Mouse (Mus musculus) MEL (cell line): Measurements from ENCODE around the gene Ly6c2.
"Not testable (repeated sequence)": the region's sequence is repeated elsewhere in the genome, so short reads cannot be mapped to it uniquely, and the experiment has no call there.

Experiments used
- CTCF ChIP-seq, 3 experiments: IDR thresholded peaks in 2 of 3; conservative IDR thresholded peaks in 1 of 3; 2 replicates each; pipeline ENCODE4 v1.5.1; 2011 to 2012; ENCODE audit warnings: low read length in 3 of 3, low read depth in 2 of 3, mild to moderate bottlenecking in 2 of 3, improper control_type of control experiment in 1 of 3, inconsistent platforms in 1 of 3, mixed read lengths in 1 of 3, moderate library complexity in 1 of 3; ENCODE audit not compliant: control insufficient read depth in 1 of 3, insufficient read depth in 1 of 3, poor library complexity in 1 of 3, severe bottlenecking in 1 of 3
- EP300 ChIP-seq, 2 experiments: IDR thresholded peaks; 2 replicates each; pipeline ENCODE4 v1.6.1; 2011; ENCODE audit warnings: improper control_type of control experiment in 2 of 2, low read length in 2 of 2, low read depth in 1 of 2, mild to moderate bottlenecking in 1 of 2
- HCFC1 ChIP-seq: IDR thresholded peaks from 2 replicates; pipeline ENCODE4 v1.6.1; 2012; ENCODE audit warnings: low read depth, mild to moderate bottlenecking, inconsistent platforms, low read length, improper control_type of control experiment, moderate library complexity
- MAX ChIP-seq: IDR thresholded peaks from 2 replicates; pipeline ENCODE4 v1.6.1; 2011; ENCODE audit warnings: low read length, improper control_type of control experiment
- MAZ ChIP-seq: IDR thresholded peaks from 2 replicates; pipeline ENCODE4 v1.6.1; 2012; ENCODE audit warnings: low read depth, mild to moderate bottlenecking, inconsistent platforms, low read length, improper control_type of control experiment
- NRF1 ChIP-seq: IDR thresholded peaks from 2 replicates; pipeline ENCODE4 v1.6.1; 2014; ENCODE audit warnings: low read depth, mild to moderate bottlenecking, inconsistent platforms, low read length, improper control_type of control experiment, moderate library complexity; ENCODE audit not compliant: poor library complexity, insufficient read depth, severe bottlenecking
- POLR2A ChIP-seq, 2 experiments: IDR thresholded peaks; 2 replicates each; pipeline ENCODE4 v1.6.1; 2011 to 2012; ENCODE audit warnings: low read length in 2 of 2, mild to moderate bottlenecking in 2 of 2, control low read depth in 1 of 2, improper control_type of control experiment in 1 of 2, low read depth in 1 of 2, moderate library complexity in 1 of 2; ENCODE audit not compliant: control insufficient read depth in 1 of 2, insufficient read depth in 1 of 2, poor library complexity in 1 of 2
- USF2 ChIP-seq, 2 experiments: IDR thresholded peaks; 2 replicates each; pipeline ENCODE4 v1.6.1; 2011 to 2012; ENCODE audit warnings: improper control_type of control experiment in 2 of 2, low read length in 2 of 2, borderline replicate concordance in 1 of 2, inconsistent platforms in 1 of 2, low read depth in 1 of 2, mild to moderate bottlenecking in 1 of 2; ENCODE audit not compliant: insufficient read depth in 1 of 2
- ZNF384 ChIP-seq: IDR thresholded peaks from 2 replicates; pipeline ENCODE4 v1.6.1; 2012; ENCODE audit warnings: low read depth, mild to moderate bottlenecking, inconsistent platforms, low read length, improper control_type of control experiment

DNA sequence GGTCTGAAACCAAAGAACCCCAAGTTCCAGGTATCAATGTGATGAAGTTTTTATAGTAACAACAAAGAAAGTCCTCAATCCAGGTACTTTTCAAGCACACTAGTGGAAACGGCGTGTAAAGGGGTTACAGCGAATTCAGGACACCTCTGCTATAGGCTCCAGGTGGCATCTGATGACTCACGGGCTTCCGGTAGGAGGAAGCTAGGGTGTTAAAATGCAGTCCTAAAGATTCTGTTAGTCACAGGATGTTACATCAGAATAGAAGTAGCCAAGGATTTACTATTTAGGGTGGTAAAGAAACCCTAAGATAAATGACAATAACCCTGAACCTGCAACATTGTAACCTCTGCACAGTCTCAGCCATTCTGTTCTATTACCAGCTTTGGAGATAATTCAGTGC, 5.7 kb upstream of the Ly6c2 start:
- TF ChIP-seq EP300 (IDR thresholded peaks at IDR 0.05; ENCODE audit: low read depth in 1 of 2, low read length in 2 of 2); POLR2A (IDR thresholded peaks at IDR 0.05; ENCODE audit: control insufficient read depth in 1 of 2, insufficient read depth in 1 of 2, low read depth in 1 of 2, low read length in 2 of 2, poor library complexity in 1 of 2); HCFC1; USF2 (IDR thresholded peaks at IDR 0.05; ENCODE audit: borderline replicate concordance in 1 of 2, insufficient read depth in 1 of 2, low read depth in 1 of 2, low read length in 2 of 2); MAZ; CTCF (IDR thresholded peaks at IDR 0.05 in 2 of 3, conservative IDR thresholded peaks at IDR 0.05 in 1 of 3; ENCODE audit: control insufficient read depth in 1 of 3, insufficient read depth in 1 of 3, low read depth in 2 of 3, low read length in 3 of 3, poor library complexity in 1 of 3, severe bottlenecking in 1 of 3); MAX; ZNF384; NRF1: not testable (repeated sequence)
